Mouse (Mus musculus): Measurements from ENCODE around the gene Cdh18. TPM values are rescaled to one million over a fixed set of nuclear protein-coding genes. Genes with fewer than 3 reads are reported as not detected.

Gene Cdh18
- 0.48 and 0.68 TPM in 2 replicates for polyA plus RNA-seq (2015; fragmentation: Nextera tagmentation; extraction: Ambion mirVana)

- ATAC-seq, result no peak
- Histone ChIP-seq H3K36me3 (ENCODE audit: control insufficient read depth, insufficient read depth, low read length) (no peaks in the 10 kb centered on the region), H3K27me3 (replicated peaks; ENCODE audit: control insufficient read depth, insufficient read depth, low read length) (no peaks in the 10 kb centered on the region), H3K4me2 (ENCODE audit: low read depth, low read length) (no peak within 1 kb of the TSS), H3K27ac (ENCODE audit: low read length) (no peak within 1 kb of the TSS), H3K4me1 (ENCODE audit: control insufficient read depth, insufficient read depth, low read length) (no peaks in the 10 kb centered on the region), H3K9ac (ENCODE audit: low read depth, low read length) (no peak within 1 kb of the TSS), H3K9me3 (ENCODE audit: control insufficient read depth, low read length) (no peaks in the 10 kb centered on the region), H3K4me3 (ENCODE audit: low read length) (no peak within 1 kb of the TSS)
- 43% methylated on average over 5 of the region's 5 CpGs for WGBS
Measured at GRCm38 (mm10) chr15:22548711-22549271, at the start of gene Cdh18. Gene Cdh18, plus strand, starts transcription at chr15:22549022.

GRCm38 (mm10) chr15:22511271-22511670 lies 37.6 kb upstream of the Cdh18 start:
- H3K9me3 ChIP-seq (ENCODE audit: control insufficient read depth, low read length), result no peaks in the 10 kb centered on the region
- H3K27me3 ChIP-seq (replicated peaks; ENCODE audit: control insufficient read depth, insufficient read depth, low read length), result no peaks in the 10 kb centered on the region
- no peak overlapping the region for H3K4me2 ChIP-seq (ENCODE audit: low read depth, low read length)
- ATAC-seq, result no peak
- no peaks in the 10 kb centered on the region for H3K4me1 ChIP-seq (ENCODE audit: control insufficient read depth, insufficient read depth, low read length)
- H3K9ac ChIP-seq (ENCODE audit: low read depth, low read length), result no peak overlapping the region
- no peaks in the 10 kb centered on the region for H3K36me3 ChIP-seq (ENCODE audit: control insufficient read depth, insufficient read depth, low read length)
- H3K4me3 ChIP-seq (ENCODE audit: low read length), result no peak overlapping the region
- no peak overlapping the region for H3K27ac ChIP-seq (ENCODE audit: low read length)

- 55% methylated on average over 2 of the region's 2 CpGs for WGBS
Measured at GRCm38 (mm10) chr15:22535828-22536227, 13.0 kb upstream of the Cdh18 start.

GRCm38 (mm10) chr15:22577974-22578616 lies 29.3 kb downstream of the Cdh18 start:
- Histone ChIP-seq H3K4me1 (ENCODE audit: control insufficient read depth, insufficient read depth, low read length) (no peaks in the 10 kb centered on the region), H3K27me3 (replicated peaks; ENCODE audit: control insufficient read depth, insufficient read depth, low read length) (no peaks in the 10 kb centered on the region), H3K4me2 (ENCODE audit: low read depth, low read length) (no peak overlapping the region), H3K4me3 (ENCODE audit: low read length) (no peak overlapping the region), H3K9ac (ENCODE audit: low read depth, low read length) (no peak overlapping the region), H3K9me3 (ENCODE audit: control insufficient read depth, low read length) (no peaks in the 10 kb centered on the region), H3K36me3 (ENCODE audit: control insufficient read depth, insufficient read depth, low read length) (no peaks in the 10 kb centered on the region), H3K27ac (ENCODE audit: low read length) (no peak overlapping the region)
- WGBS, result 14% methylated on average over 4 of the region's 4 CpGs
- no peak for ATAC-seq

More at GRCm38 (mm10) chr15:22535828-22536227, 13.0 kb upstream of the Cdh18 start:
- ATAC-seq, result no peak
- Histone ChIP-seq H3K4me1 (ENCODE audit: control insufficient read depth, insufficient read depth, low read length) (no peaks in the 10 kb centered on the region), H3K27me3 (replicated peaks; ENCODE audit: control insufficient read depth, insufficient read depth, low read length) (no peaks in the 10 kb centered on the region), H3K4me2 (ENCODE audit: low read depth, low read length) (no peak overlapping the region), H3K36me3 (ENCODE audit: control insufficient read depth, insufficient read depth, low read length) (no peaks in the 10 kb centered on the region), H3K9ac (ENCODE audit: low read depth, low read length) (no peak overlapping the region), H3K4me3 (ENCODE audit: low read length) (no peak overlapping the region), H3K9me3 (ENCODE audit: control insufficient read depth, low read length) (no peaks in the 10 kb centered on the region), H3K27ac (ENCODE audit: low read length) (no peak overlapping the region)

- Histone ChIP-seq H3K36me3 (ENCODE audit: control insufficient read depth, insufficient read depth, low read length) (no peaks in the 10 kb centered on the region), H3K4me3 (ENCODE audit: low read length) (no peak overlapping the region), H3K9ac (ENCODE audit: low read depth, low read length) (no peak overlapping the region), H3K27me3 (replicated peaks; ENCODE audit: control insufficient read depth, insufficient read depth, low read length) (no peaks in the 10 kb centered on the region), H3K4me1 (ENCODE audit: control insufficient read depth, insufficient read depth, low read length) (no peaks in the 10 kb centered on the region), H3K27ac (ENCODE audit: low read length) (no peak overlapping the region), H3K9me3 (ENCODE audit: control insufficient read depth, low read length) (no peaks in the 10 kb centered on the region), H3K4me2 (ENCODE audit: low read depth, low read length) (no peak overlapping the region)
- no peak for ATAC-seq
- 31% methylated on average over 3 of the region's 3 CpGs for WGBS
Measured at GRCm38 (mm10) chr15:22578617-22578990, 29.8 kb downstream of the Cdh18 start.

- no peaks in the 10 kb centered on the region for H3K36me3 ChIP-seq (ENCODE audit: control insufficient read depth, insufficient read depth, low read length)
- ATAC-seq, result no peak
- 96% methylated on average over 1 of the region's 1 CpGs for WGBS
Measured at GRCm38 (mm10) chr15:22584667-22585066, 35.8 kb downstream of the Cdh18 start.

GRCm38 (mm10) chr15:22716376-22716775 lies 167.6 kb downstream of the Cdh18 start:
- Histone ChIP-seq H3K4me1 (ENCODE audit: control insufficient read depth, insufficient read depth, low read length) (no peaks in the 10 kb centered on the region), H3K4me3 (ENCODE audit: low read length) (no peak overlapping the region), H3K4me2 (ENCODE audit: low read depth, low read length) (no peak overlapping the region), H3K36me3 (ENCODE audit: control insufficient read depth, insufficient read depth, low read length) (no peaks in the 10 kb centered on the region), H3K9ac (ENCODE audit: low read depth, low read length) (no peak overlapping the region), H3K27ac (ENCODE audit: low read length) (no peak overlapping the region), H3K27me3 (replicated peaks; ENCODE audit: control insufficient read depth, insufficient read depth, low read length) (no peaks in the 10 kb centered on the region), H3K9me3 (ENCODE audit: control insufficient read depth, low read length) (no peaks in the 10 kb centered on the region)
- WGBS, result 79% methylated on average over 2 of the region's 2 CpGs
- no peak for ATAC-seq

More at GRCm38 (mm10) chr15:22584667-22585066, 35.8 kb downstream of the Cdh18 start:
- Histone ChIP-seq H3K9ac (ENCODE audit: low read depth, low read length) (no peak overlapping the region), H3K4me1 (ENCODE audit: control insufficient read depth, insufficient read depth, low read length) (no peaks in the 10 kb centered on the region), H3K27ac (ENCODE audit: low read length) (no peak overlapping the region), H3K4me3 (ENCODE audit: low read length) (no peak overlapping the region), H3K4me2 (ENCODE audit: low read depth, low read length) (no peak overlapping the region), H3K9me3 (ENCODE audit: control insufficient read depth, low read length) (no peaks in the 10 kb centered on the region), H3K27me3 (replicated peaks; ENCODE audit: control insufficient read depth, insufficient read depth, low read length) (no peaks in the 10 kb centered on the region)

GRCm38 (mm10) chr15:22717681-22718080 lies 168.9 kb downstream of the Cdh18 start:
- Histone ChIP-seq H3K27ac (ENCODE audit: low read length) (no peak overlapping the region), H3K4me3 (ENCODE audit: low read length) (no peak overlapping the region), H3K9me3 (ENCODE audit: control insufficient read depth, low read length) (no peaks in the 10 kb centered on the region), H3K36me3 (ENCODE audit: control insufficient read depth, insufficient read depth, low read length) (no peaks in the 10 kb centered on the region), H3K4me2 (ENCODE audit: low read depth, low read length) (no peak overlapping the region), H3K4me1 (ENCODE audit: control insufficient read depth, insufficient read depth, low read length) (no peaks in the 10 kb centered on the region), H3K27me3 (replicated peaks; ENCODE audit: control insufficient read depth, insufficient read depth, low read length) (no peaks in the 10 kb centered on the region), H3K9ac (ENCODE audit: low read depth, low read length) (no peak overlapping the region)
- ATAC-seq, result no peak
- 75% methylated on average over 3 of the region's 3 CpGs for WGBS

- H3K27ac ChIP-seq (ENCODE audit: low read length), result no peak overlapping the region
- H3K36me3 ChIP-seq (ENCODE audit: control insufficient read depth, insufficient read depth, low read length), result no peaks in the 10 kb centered on the region
- H3K4me3 ChIP-seq (ENCODE audit: low read length), result no peak overlapping the region
- no peaks in the 10 kb centered on the region for H3K4me1 ChIP-seq (ENCODE audit: control insufficient read depth, insufficient read depth, low read length)
- H3K27me3 ChIP-seq (replicated peaks; ENCODE audit: control insufficient read depth, insufficient read depth, low read length), result no peaks in the 10 kb centered on the region
- no peak for ATAC-seq
- H3K9ac ChIP-seq (ENCODE audit: low read depth, low read length), result no peak overlapping the region
- no peaks in the 10 kb centered on the region for H3K9me3 ChIP-seq (ENCODE audit: control insufficient read depth, low read length)
- no peak overlapping the region for H3K4me2 ChIP-seq (ENCODE audit: low read depth, low read length)
- WGBS, result 47% methylated on average over 1 of the region's 1 CpGs
Measured at GRCm38 (mm10) chr15:22726574-22726973, 177.8 kb downstream of the Cdh18 start.

- ATAC-seq, result no peak
- Histone ChIP-seq H3K27ac (ENCODE audit: low read length) (no peak overlapping the region), H3K9me3 (ENCODE audit: control insufficient read depth, low read length) (no peaks in the 10 kb centered on the region), H3K36me3 (ENCODE audit: control insufficient read depth, insufficient read depth, low read length) (no peaks in the 10 kb centered on the region), H3K9ac (ENCODE audit: low read depth, low read length) (no peak overlapping the region), H3K4me2 (ENCODE audit: low read depth, low read length) (no peak overlapping the region), H3K27me3 (replicated peaks; ENCODE audit: control insufficient read depth, insufficient read depth, low read length) (no peaks in the 10 kb centered on the region), H3K4me3 (ENCODE audit: low read length) (no peak overlapping the region), H3K4me1 (ENCODE audit: control insufficient read depth, insufficient read depth, low read length) (no peaks in the 10 kb centered on the region)
Measured at GRCm38 (mm10) chr15:22733039-22733438, 184.2 kb downstream of the Cdh18 start.

Measured in intestine, embryonic 16.5 days (tissue).